In genomic region chr15:83149196-83150072, GRCm38 (mm10) we compare ENCODE assay signal across 8 mouse cellular contexts. TPM values are rescaled to one million over a fixed set of nuclear protein-coding genes. Genes with fewer than 3 reads are reported as not detected.
DNase-seq lines count a peak whose midpoint lies in the region; ATAC-seq and TF ChIP-seq lines count a peak whose summit lies in the region.

Gene Poldip3 (minus strand): TSS chr15:83149384.

- peak within 1 kb of the TSS; percentile 80 for H3K4me2 ChIP-seq in embryonic facial prominence, embryonic 13.5 days
- H3K4me2 ChIP-seq in limb, embryonic 13.5 days (replicated peaks): peak within 1 kb of the TSS; percentile 95
- peak within 1 kb of the TSS; percentile 84 for H3K4me2 ChIP-seq in midbrain, embryonic 16.5 days (ENCODE audit: low read length)

- H3K4me3 ChIP-seq in embryonic facial prominence, embryonic 13.5 days: peak within 1 kb of the TSS; percentile 91
- peak within 1 kb of the TSS; percentile 82 for H3K4me3 ChIP-seq in heart, adult 2 months
- peak within 1 kb of the TSS; percentile 92 for H3K4me3 ChIP-seq in limb, embryonic 13.5 days
- peak within 1 kb of the TSS; percentile 84 for H3K4me3 ChIP-seq in midbrain, embryonic 16.5 days (ENCODE audit: low read depth, low read length)

- whole genome bisulfite sequencing in embryonic facial prominence, embryonic 13.5 days: under 1% methylated on average over 56 of the region's 56 CpGs
- under 1% methylated on average over 56 of the region's 56 CpGs for WGBS in heart, adult 2 months
- WGBS in limb, embryonic 13.5 days: under 1% methylated on average over 56 of the region's 56 CpGs
- under 1% methylated on average over 56 of the region's 56 CpGs for WGBS in midbrain, embryonic 16.5 days

- 0 out of 2 replicates have a peak, but pooled peaks have one; percentile 13 for TF ChIP-seq CTCF in heart, adult 2 months (IDR thresholded peaks at IDR 0.05)

- H3K9ac ChIP-seq in embryonic facial prominence, embryonic 13.5 days: peak within 1 kb of the TSS; percentile 99
- H3K9ac ChIP-seq in heart, adult 2 months (ENCODE audit: low read depth, low read length): peak within 1 kb of the TSS; percentile 99
- peak within 1 kb of the TSS; percentile 97 for H3K9ac ChIP-seq in limb, embryonic 13.5 days
- H3K9ac ChIP-seq in midbrain, embryonic 16.5 days (ENCODE audit: low read depth, low read length): peak within 1 kb of the TSS; percentile 95

- peak; percentile 97 for DNase-seq in 3134 (ENCODE audit: extremely low read depth, insufficient read length, low spot score)
- DNase-seq in adrenal gland, postnatal 36 days: peak; percentile 97 to 98
- peak; percentile 98 for DNase-seq in heart, adult 2 months
- DNase-seq in kidney, adult 8-10 months: peak; percentile 98 to 99
- DNase-seq in spleen, postnatal 10 days (ENCODE audit: low spot score in 2 of 2): peak; percentile 98 to 99

- peaks cover 41% of the 10 kb centered on the region for H3K36me3 ChIP-seq in embryonic facial prominence, embryonic 13.5 days
- peaks cover 3% of the 10 kb centered on the region for H3K36me3 ChIP-seq in heart, adult 2 months (ENCODE audit: control insufficient read depth, insufficient read depth, low read length)
- peaks cover 40% of the 10 kb centered on the region for H3K36me3 ChIP-seq in limb, embryonic 13.5 days
- H3K36me3 ChIP-seq in midbrain, embryonic 16.5 days (ENCODE audit: control insufficient read depth, insufficient read depth, low read length): 0 out of 2 replicates have a peak, but pooled peaks cover 5% of the 10 kb centered on the region

- H3K4me1 ChIP-seq in embryonic facial prominence, embryonic 13.5 days: peaks cover 12% of the 10 kb centered on the region
- H3K4me1 ChIP-seq in heart, adult 2 months (ENCODE audit: control insufficient read depth, insufficient read depth, low read length): peaks cover 9% of the 10 kb centered on the region
- H3K4me1 ChIP-seq in limb, embryonic 13.5 days: peaks cover 14% of the 10 kb centered on the region
- peaks cover 10% of the 10 kb centered on the region for H3K4me1 ChIP-seq in midbrain, embryonic 16.5 days (ENCODE audit: control insufficient read depth, insufficient read depth, low read length)

- H3K79me2 ChIP-seq in heart, adult 2 months (replicated peaks; ENCODE audit: control insufficient read depth, insufficient read depth, low read length): peaks cover 6% of the 10 kb centered on the region

- TF ChIP-seq POLR2A in heart, adult 2 months (IDR thresholded peaks at IDR 0.05; ENCODE audit: insufficient read depth, low read depth, low read length): peak; percentile 91

- H3K9me3 ChIP-seq in embryonic facial prominence, embryonic 13.5 days: no peaks in the 10 kb centered on the region
- no peaks in the 10 kb centered on the region for H3K9me3 ChIP-seq in limb, embryonic 13.5 days
- H3K9me3 ChIP-seq in midbrain, embryonic 16.5 days (replicated peaks; ENCODE audit: control insufficient read depth, low read length, poor library complexity, severe bottlenecking): no peaks in the 10 kb centered on the region

- peak within 1 kb of the TSS; percentile 99 for H3K27ac ChIP-seq in embryonic facial prominence, embryonic 13.5 days
- peak within 1 kb of the TSS; percentile 97 for H3K27ac ChIP-seq in heart, adult 2 months
- peak within 1 kb of the TSS; percentile 98 for H3K27ac ChIP-seq in limb, embryonic 13.5 days
- peak within 1 kb of the TSS; percentile 99 for H3K27ac ChIP-seq in midbrain, embryonic 16.5 days (ENCODE audit: low read length)

- TF ChIP-seq EP300 in heart, adult 2 months (IDR thresholded peaks at IDR 0.05; ENCODE audit: insufficient read depth, low read depth, low read length): peak; percentile 66; the same call in 1 of the 2 replicates

- intact Hi-C loops in heart, adult 2 months (cut with DNase I): loop anchor here (1.0 to 10.0 kb wide), 3 partner anchors 23 to 365 kb away; partner anchors contain the start of genes Cyb5r3, Rrp7a and Ttll1

- peak; percentile 85 for ATAC-seq in embryonic facial prominence, embryonic 13.5 days (ENCODE audit: insufficient number of reproducible peaks, insufficient read depth, low FRiP score, low TSS enrichment, low read depth)
- peak; percentile 92 for ATAC-seq in limb, embryonic 13.5 days (ENCODE audit: low FRiP score, low read depth)
- peak; percentile 93 for ATAC-seq in midbrain, embryonic 16.5 days

- no peaks in the 10 kb centered on the region for H3K27me3 ChIP-seq in embryonic facial prominence, embryonic 13.5 days
- H3K27me3 ChIP-seq in heart, adult 2 months (ENCODE audit: control insufficient read depth, insufficient read depth, low read length): no peaks in the 10 kb centered on the region
- H3K27me3 ChIP-seq in limb, embryonic 13.5 days: no peaks in the 10 kb centered on the region
- no peaks in the 10 kb centered on the region for H3K27me3 ChIP-seq in midbrain, embryonic 16.5 days (ENCODE audit: control insufficient read depth, insufficient read depth, low read depth, low read length)

RNA-seq across cellular contexts. Expression of gene Poldip3, which starts in this region (rescaled TPM):
- 100 to 1,000 TPM; 106 to 108 TPM for total RNA-seq in adrenal gland, postnatal 36 days (2021)
- 155 TPM in 2 replicates for polyA plus RNA-seq in embryonic facial prominence, embryonic 13.5 days (2015; fragmentation: Nextera tagmentation; extraction: Ambion mirVana)
- 10 to 100 TPM; 23.6 to 24.7 TPM for total RNA-seq in heart, adult 2 months (2021)
- 20.0 and 27.0 TPM in 2 replicates for polyA plus RNA-seq in heart, adult 2 months (2012; rRNA removed)
- polyA plus RNA-seq in limb, embryonic 13.5 days (2015; fragmentation: Nextera tagmentation; extraction: Ambion mirVana): 158 and 165 TPM in 2 replicates
- 140 and 145 TPM in 2 replicates for polyA plus RNA-seq in midbrain, embryonic 16.5 days (2015; fragmentation: Nextera tagmentation; extraction: Ambion mirVana)

Comparison
In these comparisons a context has a peak if more than half of its experiments do, and no peak if none do; other contexts are left out.
1. Peak in every context shown above with its lines: DNase-seq, ATAC-seq, H3K4me3 ChIP-seq and H3K27ac ChIP-seq.
2. RNA of gene Poldip3 (total RNA-seq): 106 to 108 TPM in adrenal gland, postnatal 36 days; 23.6 to 24.7 TPM in heart, adult 2 months; every median in the first group is over 4 times any median in the second.